Mouse (Mus musculus): ENCODE measurements around the gene Syt7. TPM values are rescaled to one million over a fixed set of nuclear protein-coding genes. Genes with fewer than 3 reads are reported as not detected.

Syt7 gene
- total RNA-seq, 2 experiments from 2014 or later: 240 to 248 TPM

GRCm38 (mm10) chr19:10375260-10375659 lies 13.6 kb upstream of the Syt7 start:
- DNase-seq (ENCODE audit: extremely low spot score in 1 of 2, low spot score in 2 of 2): no peak
- intact Hi-C loops (cut with DNase I): no loop called here

DNA sequence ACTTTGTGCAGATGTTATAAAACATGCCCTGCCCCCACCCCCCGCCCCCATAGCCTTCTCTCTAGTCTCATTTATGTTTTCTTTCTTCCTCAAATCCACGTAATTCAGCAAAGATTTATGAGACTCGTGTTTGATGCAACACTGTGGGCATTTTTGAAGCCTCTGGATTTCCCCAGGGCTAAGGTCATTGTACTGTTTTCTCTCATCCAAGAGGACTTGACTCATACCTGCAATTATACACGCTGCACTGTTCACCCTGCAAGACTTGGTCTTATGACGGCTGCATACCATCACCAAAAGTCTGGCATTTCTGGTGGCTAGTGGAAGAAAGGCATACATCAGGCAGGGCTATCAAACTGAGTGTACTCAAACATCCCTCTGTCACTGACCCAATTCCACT lies 8.9 kb upstream of the Syt7 start:
- DNase-seq (ENCODE audit: extremely low spot score in 1 of 2, low spot score in 2 of 2): no peak
- intact Hi-C loops (cut with DNase I): no loop called here

- intact Hi-C loops (cut with DNase I): no loop called here
- no peak for DNase-seq (ENCODE audit: extremely low spot score in 1 of 2, low spot score in 2 of 2)
These were observed 1.2 kb upstream of the Syt7 start for GRCm38 (mm10) chr19:10387660-10388059.

DNA sequence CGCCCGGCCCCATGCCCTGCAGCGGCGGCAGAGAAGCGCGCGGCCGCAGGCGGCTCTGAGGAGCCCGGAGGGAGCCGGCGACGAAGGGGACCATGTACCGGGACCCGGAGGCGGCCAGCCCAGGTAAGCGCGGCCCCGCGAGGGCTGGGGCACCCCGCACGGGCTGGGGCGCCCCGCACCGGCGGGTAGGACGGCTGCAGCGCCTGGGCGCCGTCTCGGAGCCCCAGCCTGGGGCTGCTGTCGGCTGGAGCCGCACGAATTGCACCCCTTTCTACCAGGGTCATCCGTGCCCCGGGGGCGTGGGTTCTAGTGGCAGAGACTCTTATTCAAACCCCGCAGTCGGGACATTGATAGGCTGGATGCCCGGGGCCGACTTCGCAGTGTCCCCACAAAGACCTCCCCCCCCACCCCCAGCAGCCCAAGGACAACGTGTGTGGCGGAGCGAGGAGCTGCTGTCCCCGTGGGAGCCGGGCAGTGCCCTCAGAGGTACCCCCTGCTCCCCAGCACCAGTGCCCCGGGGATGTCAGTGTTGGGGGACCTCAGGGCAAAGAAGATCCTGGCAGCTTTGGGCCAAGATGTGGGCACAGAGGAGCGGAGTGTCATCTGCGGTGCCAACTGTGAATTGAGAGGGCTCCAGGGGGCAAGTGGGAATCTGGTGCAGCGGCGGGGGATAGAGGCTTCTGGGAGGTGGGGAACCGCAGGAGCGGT lies 655 bp downstream of the Syt7 start:
- intact Hi-C loops (cut with DNase I): loop anchor here (2.0 to 5.0 kb wide), 2 partner anchors 43 to 47 kb away; no protein-coding TSS in a partner anchor

DNA sequence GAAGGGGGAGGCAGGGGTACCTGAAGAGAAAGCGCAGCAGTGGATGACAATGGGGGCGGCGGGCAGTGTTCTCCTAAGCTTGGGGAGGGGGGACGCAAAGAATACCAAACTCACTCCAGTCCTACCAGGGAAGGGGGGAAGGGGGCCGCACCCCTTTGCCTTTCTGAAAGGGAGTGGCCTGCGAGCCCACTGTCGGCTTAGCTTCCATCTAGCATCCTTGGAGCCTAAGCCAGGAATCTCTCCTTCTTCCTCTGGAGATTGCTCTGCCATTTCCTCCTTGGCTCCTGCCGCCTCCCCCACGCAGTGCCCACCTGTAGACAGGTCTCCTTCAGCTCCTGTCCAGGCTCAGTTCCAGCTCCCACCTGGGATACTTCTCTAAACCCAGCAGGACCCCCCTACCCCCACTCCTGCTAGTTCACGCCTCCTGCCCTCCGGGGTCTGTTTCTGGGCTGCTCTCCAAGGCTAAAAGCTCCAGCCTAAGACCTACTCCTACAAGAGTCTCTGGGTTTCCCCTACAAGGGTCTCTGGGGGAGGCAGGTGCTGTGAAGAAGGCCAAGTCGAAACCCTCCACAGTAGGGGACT lies 1.3 kb downstream of the Syt7 start:
- intact Hi-C loops (cut with DNase I): loop anchor here (2.0 to 5.0 kb wide), 2 partner anchors 43 to 48 kb away; no protein-coding TSS in a partner anchor
- peak in 1 of 2 experiments; percentile 52 for DNase-seq (ENCODE audit: extremely low spot score in 1 of 2, low spot score in 2 of 2)

More for the DNA sequence above, 655 bp downstream of the Syt7 start:
- no peak for DNase-seq (ENCODE audit: extremely low spot score in 1 of 2, low spot score in 2 of 2)

GRCm38 (mm10) chr19:10391028-10391427 lies 2.1 kb downstream of the Syt7 start:
- DNase-seq (ENCODE audit: extremely low spot score in 1 of 2, low spot score in 2 of 2): no peak
- intact Hi-C loops (cut with DNase I): loop anchor here (2.0 to 5.0 kb wide), 2 partner anchors 42 to 49 kb away; no protein-coding TSS in a partner anchor

DNA sequence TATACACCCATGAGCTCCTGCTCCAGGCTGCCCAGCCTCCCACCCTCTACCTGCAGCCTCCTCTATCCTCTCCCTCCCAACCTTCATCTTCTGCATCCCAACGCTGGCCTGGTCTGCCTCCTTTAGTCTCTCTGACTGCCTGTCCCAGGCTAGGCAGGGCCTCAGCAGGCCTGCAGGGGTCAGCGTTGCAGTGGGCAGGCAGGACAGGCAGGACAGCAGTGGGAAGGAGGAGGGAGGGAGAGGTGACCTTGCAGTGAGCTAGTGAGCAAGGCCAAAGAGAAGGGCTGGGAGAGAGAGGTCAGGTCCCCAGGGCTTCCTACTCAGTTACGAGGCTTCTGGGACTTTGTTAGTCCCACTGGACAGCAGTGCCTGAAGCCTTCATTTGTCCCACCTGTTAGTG lies 3.1 kb downstream of the Syt7 start:
- intact Hi-C loops (cut with DNase I): loop anchor here (2.0 to 5.0 kb wide), 2 partner anchors 41 to 50 kb away; no protein-coding TSS in a partner anchor
- peak in 1 of 2 experiments; percentile 51 for DNase-seq (ENCODE audit: extremely low spot score in 1 of 2, low spot score in 2 of 2)

GRCm38 (mm10) chr19:10393471-10393870 lies 4.6 kb downstream of the Syt7 start:
- intact Hi-C loops (cut with DNase I): loop anchor here (5.0 kb wide), 1 partner anchor 51 kb away; no protein-coding TSS in a partner anchor
- DNase-seq (ENCODE audit: extremely low spot score in 1 of 2, low spot score in 2 of 2): peak in 1 of 2 experiments; percentile 48

GRCm38 (mm10) chr19:10393874-10394500 lies 5.1 kb downstream of the Syt7 start:
- intact Hi-C loops (cut with DNase I): loop anchor here (5.0 kb wide), 1 partner anchor 52 kb away; no protein-coding TSS in a partner anchor
- DNase-seq (ENCODE audit: extremely low spot score in 1 of 2, low spot score in 2 of 2): peak in 1 of 2 experiments; percentile 65

- peak in 1 of 2 experiments; percentile 53 for DNase-seq (ENCODE audit: extremely low spot score in 1 of 2, low spot score in 2 of 2)
- intact Hi-C loops (cut with DNase I): no loop called here
These were observed 6.3 kb downstream of the Syt7 start for GRCm38 (mm10) chr19:10395174-10395573.

GRCm38 (mm10) chr19:10396962-10397361 lies 8.1 kb downstream of the Syt7 start:
- DNase-seq (ENCODE audit: extremely low spot score in 1 of 2, low spot score in 2 of 2): no peak
- intact Hi-C loops (cut with DNase I): no loop called here

GRCm38 (mm10) chr19:10397479-10398153 lies 8.7 kb downstream of the Syt7 start:
- DNase-seq (ENCODE audit: extremely low spot score in 1 of 2, low spot score in 2 of 2): peak; percentile 53 to 74
- intact Hi-C loops (cut with DNase I): no loop called here

DNA sequence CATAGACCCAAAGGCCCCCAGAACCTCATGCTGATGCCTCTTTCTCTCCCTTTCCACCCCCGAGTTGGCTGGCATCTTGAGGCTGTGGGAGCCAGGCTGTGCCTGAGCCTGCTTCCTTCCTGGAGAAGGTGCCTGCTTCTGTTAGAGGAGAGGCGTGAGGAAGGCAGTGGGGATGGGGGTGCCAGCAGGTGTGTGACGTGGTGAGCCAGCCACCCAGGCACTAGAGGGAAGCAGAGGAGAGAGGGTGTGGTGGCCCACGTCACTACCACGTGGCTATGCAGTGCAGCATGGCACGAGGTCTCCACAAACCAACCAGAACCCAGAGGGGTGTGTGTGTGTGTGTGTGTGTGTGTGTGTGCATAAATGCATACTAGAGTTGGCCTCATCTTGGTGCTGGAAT lies 9.4 kb downstream of the Syt7 start:
- peak; percentile 39 to 76 for DNase-seq (ENCODE audit: extremely low spot score in 1 of 2, low spot score in 2 of 2)
- intact Hi-C loops (cut with DNase I): no loop called here

GRCm38 (mm10) chr19:10402771-10403494 lies 14.0 kb downstream of the Syt7 start:
- intact Hi-C loops (cut with DNase I): no loop called here
- peak in 1 of 2 experiments; percentile 67 for DNase-seq (ENCODE audit: extremely low spot score in 1 of 2, low spot score in 2 of 2)

GRCm38 (mm10) chr19:10403593-10404380 lies 14.9 kb downstream of the Syt7 start:
- intact Hi-C loops (cut with DNase I): no loop called here

DNA sequence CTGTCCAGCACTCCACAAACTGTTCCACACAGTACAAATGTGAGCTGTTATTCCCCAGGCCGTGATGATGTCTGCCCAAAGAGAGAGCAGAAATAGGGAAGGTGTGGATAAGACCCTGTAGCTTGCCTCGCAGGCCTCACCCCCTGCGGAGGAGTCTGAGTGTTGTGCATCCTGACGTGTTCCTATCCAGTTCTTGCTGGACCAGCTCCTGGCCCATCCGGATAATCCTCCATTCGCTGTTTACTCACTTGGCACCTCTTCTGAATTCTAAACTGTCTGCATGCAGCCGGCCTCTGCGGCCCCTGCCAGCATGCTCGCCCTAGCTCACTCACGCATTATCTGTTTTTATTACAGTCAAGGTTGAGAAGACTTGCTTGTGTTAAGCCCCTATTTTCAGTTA lies 15.5 kb downstream of the Syt7 start:
- no peak for DNase-seq (ENCODE audit: extremely low spot score in 1 of 2, low spot score in 2 of 2)
- intact Hi-C loops (cut with DNase I): no loop called here

More at GRCm38 (mm10) chr19:10403593-10404380, 14.9 kb downstream of the Syt7 start:
- no peak for DNase-seq (ENCODE audit: extremely low spot score in 1 of 2, low spot score in 2 of 2)

DNA sequence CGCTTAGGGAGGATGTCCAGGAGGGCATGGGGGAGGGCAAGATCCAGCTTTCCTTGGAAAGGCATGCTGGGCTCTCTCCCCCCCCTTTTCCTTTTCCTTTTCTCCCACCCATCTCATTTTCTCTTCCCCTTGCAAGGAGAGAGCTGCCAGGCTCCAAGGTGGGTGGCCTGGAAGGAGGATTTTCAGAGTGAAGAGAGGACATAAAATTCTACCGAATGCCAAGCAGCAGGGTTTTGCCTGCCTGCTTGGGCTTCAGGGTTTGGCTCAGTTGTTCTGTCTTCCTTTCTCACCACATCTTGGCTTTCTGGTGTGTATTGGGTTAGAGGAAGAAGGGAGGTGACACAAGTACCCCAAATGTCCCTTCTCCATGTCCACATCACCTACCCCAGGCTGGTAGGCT lies 16.0 kb downstream of the Syt7 start:
- DNase-seq (ENCODE audit: extremely low spot score in 1 of 2, low spot score in 2 of 2): no peak
- intact Hi-C loops (cut with DNase I): no loop called here
